Mouse (Mus musculus) retina, embryonic 14.5 days (tissue): ENCODE measurements at regions not wholly inside any gene's neighbourhood (a gene's known extent, or its start where the extent isn't known, plus 50 kb on each side); places are given as distances from the start of the nearest gene placed in this dataset.

Source experiments
- DNase-seq: peaks from one replicate; pipeline ENCODE4 v3.0.0-alpha.2; 2015; ENCODE audit warnings: low spot score

GRCm38 (mm10) chr16:27878499-27878898, 489.8 kb downstream of the Ccdc50 start:
- DNase-seq, result peak; percentile 50

- DNase-seq, result peak; percentile 48
These were observed 490.3 kb downstream of the Ccdc50 start for GRCm38 (mm10) chr16:27878950-27879349.

GRCm38 (mm10) chr16:27884363-27884762, 495.7 kb downstream of the Ccdc50 start:
- DNase-seq, result peak; percentile 69

GRCm38 (mm10) chr16:27906036-27906435, 517.4 kb downstream of the Ccdc50 start:
- DNase-seq, result no peak

- DNase-seq, result no peak
These were observed 526.8 kb downstream of the Ccdc50 start for GRCm38 (mm10) chr16:27915422-27915821.

- no peak for DNase-seq
These were observed 537.1 kb downstream of the Ccdc50 start for GRCm38 (mm10) chr16:27925528-27926360.

GRCm38 (mm10) chr16:27926361-27926651, 537.6 kb downstream of the Ccdc50 start:
- peak; percentile 7 for DNase-seq

- no peak for DNase-seq
These were observed 560.6 kb downstream of the Ccdc50 start for GRCm38 (mm10) chr16:27949291-27949690.

- DNase-seq, result no peak
These were observed 561.1 kb downstream of the Ccdc50 start for GRCm38 (mm10) chr16:27949811-27950210.

- no peak for DNase-seq
These were observed 574.1 kb downstream of the Ccdc50 start for GRCm38 (mm10) chr16:27962811-27963210.

- no peak for DNase-seq
These were observed 590.2 kb downstream of the Ccdc50 start for GRCm38 (mm10) chr16:27978730-27979440.

- DNase-seq, result peak; percentile 46
These were observed 626.7 kb downstream of the Ccdc50 start for GRCm38 (mm10) chr16:28015276-28015897.

GRCm38 (mm10) chr16:28018311-28018710, 629.6 kb downstream of the Ccdc50 start:
- peak; percentile 33 for DNase-seq

GRCm38 (mm10) chr16:28038954-28039353, 650.3 kb downstream of the Ccdc50 start:
- DNase-seq, result no peak

- DNase-seq, result peak; percentile 4
These were observed 654.4 kb downstream of the Ccdc50 start for GRCm38 (mm10) chr16:28043046-28043445.

- DNase-seq, result peak; percentile 64
These were observed 676.2 kb downstream of the Ccdc50 start for GRCm38 (mm10) chr16:28064785-28065301.

GRCm38 (mm10) chr16:28082891-28083649, 669.8 kb downstream of the Fgf12 start:
- peak; percentile 54 for DNase-seq

GRCm38 (mm10) chr16:28089489-28090134, 663.3 kb downstream of the Fgf12 start:
- DNase-seq, result no peak

- no peak for DNase-seq
These were observed 648.4 kb downstream of the Fgf12 start for GRCm38 (mm10) chr16:28104255-28105076.

GRCm38 (mm10) chr16:28105085-28105484, 647.8 kb downstream of the Fgf12 start:
- no peak for DNase-seq

- no peak for DNase-seq
These were observed 647.0 kb downstream of the Fgf12 start for GRCm38 (mm10) chr16:28105866-28106265.
